Mouse (Mus musculus) megakaryocyte-erythroid progenitor cell, adult 5 weeks (primary cell): ENCODE data around the gene Gm3486. TPM values are rescaled to one million over a fixed set of nuclear protein-coding genes. Genes with fewer than 3 reads are reported as not detected.

ENCODE experiments used
- polyA plus RNA-seq: library from polyadenylated mRNA; stranded (reverse); fragments of >175 nt; gene quantifications from 2 replicates; pipeline ENCODE4 v1.2.3, GENCODE M21; 2012

Gene Gm3486
- not detected in 2 replicates for polyA plus RNA-seq

GRCm38 (mm10) chr14:41489385-41489784 lies at the start of gene Gm3486:
Gene Gm3486, minus strand, starts transcription at chr14:41489485.

GRCm38 (mm10) chr14:41453418-41453817 lies 35.9 kb downstream of the Gm3486 start, which contains the start of gene Gm7954:
Gene Gm7954, minus strand, starts transcription at chr14:41453518.

Other genes starting within 250 kb of the Gm3486 start
- not detected in 2 replicates for gene Gm2832, start 210.7 kb downstream of the Gm3486 start, polyA plus RNA-seq
- not detected in 2 replicates for gene Gm5798, start 140.9 kb downstream of the Gm3486 start, polyA plus RNA-seq
- not detected in 2 replicates for gene Gm7945, start 103.1 kb downstream of the Gm3486 start, polyA plus RNA-seq
- gene Gm6482, start 81.2 kb downstream of the Gm3486 start, polyA plus RNA-seq, result not detected in 2 replicates
- gene Gm7954, start 36.0 kb downstream of the Gm3486 start, polyA plus RNA-seq, result not detected in 2 replicates
- gene Gm7970, start 66.1 kb upstream of the Gm3486 start, polyA plus RNA-seq, result not detected in 2 replicates
- gene 1700049E17Rik2, start 83.7 kb upstream of the Gm3486 start, polyA plus RNA-seq, result not detected in 2 replicates
- gene Gm3072, start 135.1 kb upstream of the Gm3486 start, polyA plus RNA-seq, result not detected in 2 replicates
- gene Gm3676, start 157.0 kb upstream of the Gm3486 start, polyA plus RNA-seq, result not detected in 2 replicates
- not detected in 2 replicates for gene Gm8068, start 212.4 kb upstream of the Gm3486 start, polyA plus RNA-seq